Mouse (Mus musculus): ENCODE data around the gene Atp2a1.

- TF ChIP-seq CTCF (IDR thresholded peaks at IDR 0.05; ENCODE audit: control insufficient read depth, insufficient read depth, insufficient read length): no peak
- TF ChIP-seq MYOD1 (IDR thresholded peaks at IDR 0.05; ENCODE audit: control insufficient read depth, insufficient read length, low read depth): no peak
- TF ChIP-seq USF1 (IDR thresholded peaks at IDR 0.05; ENCODE audit: low read depth): no peak
- no peak for TF ChIP-seq FOSL1 (IDR thresholded peaks at IDR 0.05; ENCODE audit: insufficient read depth, low read length, poor library complexity, severe bottlenecking)
- no peak for TF ChIP-seq MAX (IDR thresholded peaks at IDR 0.05)
- TF ChIP-seq CEBPB (IDR thresholded peaks at IDR 0.05; ENCODE audit: low read depth): no peak
These were observed 3.8 kb upstream of the Atp2a1 start for GRCm38 (mm10) chr7:126466707-126467106.
